Mouse (Mus musculus) midbrain, embryonic 11.5 days (tissue): ENCODE results near the gene Alg14. TPM values are rescaled to one million over a fixed set of nuclear protein-coding genes. Genes with fewer than 3 reads are reported as not detected.

ENCODE experiments used
- ATAC-seq: fragments of 200-750 bp; cut with Nextera tagmentation; 2 replicates; pipeline ENCODE4 v1.8.0; 2017; ENCODE audit warnings: moderate TSS enrichment, moderate library complexity; ENCODE audit not compliant: low FRiP score
- DNase-seq: peaks from one replicate; pipeline ENCODE4 v3.0.0; 2015; ENCODE audit warnings: low spot score; ENCODE audit errors: missing footprints
- H3K27ac ChIP-seq: fragments of 300-500 bp; sonication (generic); 2 replicates; pipeline ENCODE4 v1.5.1; 2014; ENCODE audit warnings: low read depth, low read length
- H3K27me3 ChIP-seq: fragments of 300-500 bp; sonication (generic); 2 replicates; pipeline ENCODE4 v1.6.1; 2014; ENCODE audit warnings: mild to moderate bottlenecking, low read length, moderate library complexity, mixed read lengths; ENCODE audit not compliant: control insufficient read depth, insufficient read depth
- H3K36me3 ChIP-seq: fragments of 300-500 bp; sonication (generic); 2 replicates; pipeline ENCODE4 v1.6.1; 2014; ENCODE audit warnings: mild to moderate bottlenecking, low read length, moderate library complexity, mixed read lengths; ENCODE audit not compliant: control insufficient read depth, insufficient read depth
- H3K4me1 ChIP-seq: fragments of 300-500 bp; sonication (generic); 2 replicates; pipeline ENCODE4 v1.6.1; 2014; ENCODE audit warnings: low read length; ENCODE audit not compliant: control insufficient read depth, insufficient read depth
- H3K4me2 ChIP-seq: fragments of 300-500 bp; sonication (generic); 2 replicates; pipeline ENCODE4 v1.6.1; 2014; ENCODE audit warnings: mild to moderate bottlenecking, moderate library complexity
- H3K4me3 ChIP-seq: fragments of 300-500 bp; sonication (generic); 2 replicates; pipeline ENCODE4 v1.5.1; 2014; ENCODE audit warnings: low read depth, low read length
- H3K9ac ChIP-seq: fragments of 300-500 bp; sonication (generic); 2 replicates; pipeline ENCODE4 v1.6.1; 2014; ENCODE audit warnings: low read length
- H3K9me3 ChIP-seq: fragments of 300-500 bp; sonication (generic); 2 replicates; pipeline ENCODE4 v1.6.1; 2016; ENCODE audit warnings: low read length; ENCODE audit not compliant: control insufficient read depth
- WGBS: fragments of 180-500 bp; shearing (Covaris S2); extraction: QIAGEN DNeasy Blood & Tissue Kit; methylation state at CpG from one replicate; pipeline ENCODE4 v1.1.7; 2014; 5-methylcytosine and 5-hydroxymethylcytosine counted together
- polyA plus RNA-seq: library from polyadenylated mRNA; unstranded; fragments of >200 nt; fragmentation: Nextera tagmentation; extraction: Ambion mirVana; gene quantifications from 2 replicates; pipeline ENCODE4 v1.2.1, GENCODE M21; 2014

The Alg14 gene
- polyA plus RNA-seq, 1 experiment from 2014 or later, result 38.0 TPM

DNA sequence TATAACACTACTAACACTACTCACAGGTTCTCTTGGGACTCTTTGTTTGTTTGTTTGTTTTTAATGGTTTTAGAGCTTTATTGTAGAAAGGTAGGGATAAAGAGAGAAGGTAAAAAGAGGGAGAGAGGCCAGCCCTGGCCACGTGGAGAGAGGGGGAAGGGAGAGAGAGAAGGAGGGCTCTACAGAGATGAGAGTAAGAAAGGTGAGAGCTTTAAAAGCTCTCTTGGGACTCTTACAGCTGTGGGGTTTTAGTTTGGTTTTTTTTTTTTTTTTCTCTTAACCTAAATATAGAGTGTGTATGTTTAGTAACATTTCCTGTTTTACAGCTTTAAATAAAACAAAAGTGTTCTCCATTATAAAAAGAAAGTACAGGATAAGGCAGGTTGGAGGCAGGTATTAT lies 70.4 kb downstream of the Alg14 start:
- WGBS, result 57% methylated on average over 1 of the region's 1 CpGs
- H3K27me3 ChIP-seq, result no peaks in the 10 kb centered on the region
- ATAC-seq (no peak), DNase-seq (no peak)
- H3K27ac ChIP-seq, result no peak overlapping the region
- no peaks in the 10 kb centered on the region for H3K9me3 ChIP-seq
- no peaks in the 10 kb centered on the region for H3K4me1 ChIP-seq
- H3K4me2 ChIP-seq, result no peak overlapping the region
- H3K9ac ChIP-seq, result no peak overlapping the region
- H3K4me3 ChIP-seq, result no peak overlapping the region
- H3K36me3 ChIP-seq, result no peaks in the 10 kb centered on the region; the same call in 1 of the 2 replicates

DNA sequence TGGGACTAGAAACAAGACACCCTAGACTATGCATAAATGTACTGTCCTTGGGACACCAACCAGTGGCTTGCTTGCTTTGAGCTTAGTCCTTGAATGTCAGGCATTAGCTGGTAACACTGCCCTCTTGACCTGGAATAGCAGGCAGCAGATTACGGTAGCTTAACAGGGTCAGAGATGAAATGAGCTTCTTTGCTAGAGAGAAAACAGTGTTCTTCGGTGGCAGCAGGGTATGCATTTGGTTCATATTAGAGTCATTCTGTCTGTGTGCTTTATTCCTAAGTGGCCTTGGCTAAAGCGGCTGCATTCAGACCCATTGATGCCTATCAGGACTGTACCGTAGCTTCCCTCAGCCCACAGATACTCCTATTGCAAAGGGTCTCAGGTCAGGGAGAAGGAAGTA lies 72.8 kb downstream of the Alg14 start:
- no peaks in the 10 kb centered on the region for H3K9me3 ChIP-seq
- no peaks in the 10 kb centered on the region for H3K4me1 ChIP-seq
- H3K9ac ChIP-seq, result no peak overlapping the region
- no peak overlapping the region for H3K4me3 ChIP-seq
- H3K27ac ChIP-seq, result no peak overlapping the region
- WGBS, result 63% methylated on average over 4 of the region's 4 CpGs
- H3K36me3 ChIP-seq, result no peaks in the 10 kb centered on the region; the same call in 1 of the 2 replicates
- H3K4me2 ChIP-seq, result no peak overlapping the region
- no peaks in the 10 kb centered on the region for H3K27me3 ChIP-seq
- no peak for DNase-seq
- ATAC-seq, result no peak

- Histone ChIP-seq H3K36me3 (no peaks in the 10 kb centered on the region), H3K4me2 (no peak overlapping the region), H3K27ac (no peak overlapping the region), H3K4me3 (no peak overlapping the region), H3K27me3 (no peaks in the 10 kb centered on the region), H3K9me3 (no peaks in the 10 kb centered on the region), H3K4me1 (no peaks in the 10 kb centered on the region), H3K9ac (no peak overlapping the region)
- ATAC-seq (no peak), DNase-seq (no peak)
- WGBS, result 82% methylated on average over 8 of the region's 8 CpGs
Measured at GRCm38 (mm10) chr3:121365131-121365530, 73.6 kb downstream of the Alg14 start.

- ATAC-seq, result no peak
- WGBS, result 92% methylated on average over 4 of the region's 4 CpGs
Measured at GRCm38 (mm10) chr3:121368616-121369015, 77.0 kb downstream of the Alg14 start.

DNA sequence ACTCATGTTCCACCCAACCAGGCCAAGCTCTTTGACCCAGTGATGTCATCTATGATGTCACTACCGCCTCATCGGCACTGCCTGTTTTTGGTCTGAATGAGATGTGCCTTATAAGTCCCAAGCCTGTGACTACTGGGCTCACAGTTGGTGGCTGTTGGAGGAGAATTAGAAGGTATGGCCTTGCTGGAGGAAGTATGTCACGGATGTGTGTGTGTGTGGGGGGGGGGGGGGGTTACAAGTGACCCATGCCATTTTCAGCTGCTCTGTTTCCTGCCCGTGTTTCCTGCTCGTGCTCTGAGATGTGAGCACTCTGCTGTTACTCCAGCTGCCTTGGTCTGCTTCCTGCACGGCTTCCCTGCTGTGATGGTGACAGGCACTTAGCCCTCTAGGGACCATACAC lies 77.9 kb downstream of the Alg14 start:
- Histone ChIP-seq H3K4me1 (no peaks in the 10 kb centered on the region), H3K9ac (no peak overlapping the region), H3K36me3 (no peaks in the 10 kb centered on the region), H3K9me3 (no peaks in the 10 kb centered on the region), H3K4me3 (no peak overlapping the region), H3K27me3 (no peaks in the 10 kb centered on the region), H3K27ac (no peak overlapping the region), H3K4me2 (no peak overlapping the region)
- WGBS, result 86% methylated on average over 6 of the region's 6 CpGs
- DNase-seq (no peak), ATAC-seq (no peak)

More at GRCm38 (mm10) chr3:121368616-121369015, 77.0 kb downstream of the Alg14 start:
- Histone ChIP-seq H3K27me3 (no peaks in the 10 kb centered on the region), H3K36me3 (no peaks in the 10 kb centered on the region), H3K4me2 (no peak overlapping the region), H3K9me3 (no peaks in the 10 kb centered on the region), H3K27ac (no peak overlapping the region), H3K4me3 (no peak overlapping the region), H3K9ac (no peak overlapping the region), H3K4me1 (no peaks in the 10 kb centered on the region)
- no peak for DNase-seq

DNA sequence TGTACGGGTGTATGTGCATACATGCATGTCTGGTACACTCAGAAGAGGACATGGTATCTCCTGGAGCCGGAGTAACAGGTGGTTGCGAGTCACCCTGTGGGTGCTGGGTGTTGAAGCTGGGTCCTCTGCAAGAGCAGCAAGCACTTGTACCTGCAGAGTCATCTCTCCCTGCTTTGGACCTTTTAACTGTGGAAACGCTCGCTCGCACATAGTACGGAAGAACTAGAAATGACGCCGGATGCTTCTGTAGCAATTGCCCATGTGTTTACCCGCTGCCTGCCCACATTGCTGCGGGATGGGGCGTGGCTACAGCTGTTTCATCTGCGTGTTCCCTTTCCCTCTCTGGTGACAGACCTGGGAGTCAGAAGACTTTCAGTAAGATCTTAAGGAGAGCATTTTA lies 78.7 kb downstream of the Alg14 start:
- H3K4me1 ChIP-seq, result no peaks in the 10 kb centered on the region
- ATAC-seq, result no peak
- H3K9me3 ChIP-seq, result no peaks in the 10 kb centered on the region
- no peaks in the 10 kb centered on the region for H3K27me3 ChIP-seq
- H3K4me2 ChIP-seq, result no peak overlapping the region
- no peak overlapping the region for H3K27ac ChIP-seq
- DNase-seq, result no peak
- whole genome bisulfite sequencing, result 87% methylated on average over 13 of the region's 13 CpGs
- H3K36me3 ChIP-seq, result no peaks in the 10 kb centered on the region
- H3K4me3 ChIP-seq, result no peak overlapping the region
- H3K9ac ChIP-seq, result no peak overlapping the region

- no peaks in the 10 kb centered on the region for H3K27me3 ChIP-seq
- no peak for DNase-seq
- no peaks in the 10 kb centered on the region for H3K9me3 ChIP-seq
- no peak overlapping the region for H3K27ac ChIP-seq
- WGBS, result 62% methylated on average over 12 of the region's 12 CpGs
- H3K36me3 ChIP-seq, result no peaks in the 10 kb centered on the region
- ATAC-seq, result no peak
- no peak overlapping the region for H3K9ac ChIP-seq
- no peak overlapping the region for H3K4me3 ChIP-seq
- no peak overlapping the region for H3K4me2 ChIP-seq
- no peaks in the 10 kb centered on the region for H3K4me1 ChIP-seq
Measured at GRCm38 (mm10) chr3:121370830-121371526, 79.4 kb downstream of the Alg14 start.

GRCm38 (mm10) chr3:121371527-121372220 lies 80.1 kb downstream of the Alg14 start:
- ATAC-seq (no peak), DNase-seq (no peak)
- Histone ChIP-seq H3K4me3 (no peak overlapping the region), H3K27ac (no peak overlapping the region), H3K4me1 (no peaks in the 10 kb centered on the region), H3K36me3 (no peaks in the 10 kb centered on the region), H3K9me3 (no peaks in the 10 kb centered on the region), H3K4me2 (no peak overlapping the region), H3K27me3 (no peaks in the 10 kb centered on the region), H3K9ac (no peak overlapping the region)
- WGBS, result 88% methylated on average over 8 of the region's 8 CpGs

- no peak overlapping the region for H3K4me3 ChIP-seq
- no peaks in the 10 kb centered on the region for H3K36me3 ChIP-seq
- no peaks in the 10 kb centered on the region for H3K9me3 ChIP-seq
- DNase-seq (no peak), ATAC-seq (no peak)
- no peak overlapping the region for H3K9ac ChIP-seq
- H3K27me3 ChIP-seq, result no peaks in the 10 kb centered on the region
- H3K27ac ChIP-seq, result no peak overlapping the region
- no peak overlapping the region for H3K4me2 ChIP-seq
- WGBS, result 74% methylated on average over 9 of the region's 9 CpGs
- H3K4me1 ChIP-seq, result peaks cover 3% of the 10 kb centered on the region; the same call in 1 of the 2 replicates
Measured at GRCm38 (mm10) chr3:121373897-121374441, 82.4 kb downstream of the Alg14 start.
